Mouse (Mus musculus): Measurements from ENCODE around the gene Rhd.

Gene Rhd

GRCm38 (mm10) chr4:134856056-134856455, 8.3 kb upstream of the Rhd start:
- DNase-seq (ENCODE audit: extremely low spot score, low read depth, low spot score): no peak

GRCm38 (mm10) chr4:134856501-134856900, 7.8 kb upstream of the Rhd start:
- DNase-seq (ENCODE audit: extremely low spot score, low read depth, low spot score): no peak

GRCm38 (mm10) chr4:134858494-134858893, 5.8 kb upstream of the Rhd start:
- no peak for DNase-seq (ENCODE audit: extremely low spot score, low read depth, low spot score)

GRCm38 (mm10) chr4:134861884-134862283, 2.5 kb upstream of the Rhd start:
- no peak for DNase-seq (ENCODE audit: extremely low spot score, low read depth, low spot score)

GRCm38 (mm10) chr4:134862996-134863395, 1.3 kb upstream of the Rhd start:
- no peak for DNase-seq (ENCODE audit: extremely low spot score, low read depth, low spot score)

GRCm38 (mm10) chr4:134865340-134865739, 1.0 kb downstream of the Rhd start:
- DNase-seq (ENCODE audit: extremely low spot score, low read depth, low spot score): no peak

- no peak for DNase-seq (ENCODE audit: extremely low spot score, low read depth, low spot score)
These were observed 1.5 kb downstream of the Rhd start for GRCm38 (mm10) chr4:134865789-134866188.

- DNase-seq (ENCODE audit: extremely low spot score, low read depth, low spot score): no peak
These were observed 2.9 kb downstream of the Rhd start for GRCm38 (mm10) chr4:134867213-134867612.

- DNase-seq (ENCODE audit: extremely low spot score, low read depth, low spot score): no peak
These were observed 3.3 kb downstream of the Rhd start for GRCm38 (mm10) chr4:134867661-134868060.

GRCm38 (mm10) chr4:134868065-134868464, 3.7 kb downstream of the Rhd start:
- DNase-seq (ENCODE audit: extremely low spot score, low read depth, low spot score): no peak

- no peak for DNase-seq (ENCODE audit: extremely low spot score, low read depth, low spot score)
These were observed 4.2 kb downstream of the Rhd start for GRCm38 (mm10) chr4:134868490-134868889.

- no peak for DNase-seq (ENCODE audit: extremely low spot score, low read depth, low spot score)
These were observed 4.9 kb downstream of the Rhd start for GRCm38 (mm10) chr4:134869068-134869730.

- no peak for DNase-seq (ENCODE audit: extremely low spot score, low read depth, low spot score)
These were observed 5.6 kb downstream of the Rhd start for GRCm38 (mm10) chr4:134869815-134870375.

GRCm38 (mm10) chr4:134871477-134871876, 7.1 kb downstream of the Rhd start:
- no peak for DNase-seq (ENCODE audit: extremely low spot score, low read depth, low spot score)

GRCm38 (mm10) chr4:134871950-134872349, 7.6 kb downstream of the Rhd start:
- DNase-seq (ENCODE audit: extremely low spot score, low read depth, low spot score): no peak

GRCm38 (mm10) chr4:134876171-134876570, 11.8 kb downstream of the Rhd start:
- no peak for DNase-seq (ENCODE audit: extremely low spot score, low read depth, low spot score)

GRCm38 (mm10) chr4:134879410-134879981, 15.2 kb downstream of the Rhd start:
- DNase-seq (ENCODE audit: extremely low spot score, low read depth, low spot score): no peak

- DNase-seq (ENCODE audit: extremely low spot score, low read depth, low spot score): no peak
These were observed 15.7 kb downstream of the Rhd start for GRCm38 (mm10) chr4:134880041-134880440.

- no peak for DNase-seq (ENCODE audit: extremely low spot score, low read depth, low spot score)
These were observed 18.9 kb downstream of the Rhd start for GRCm38 (mm10) chr4:134883266-134883665.

- no peak for DNase-seq (ENCODE audit: extremely low spot score, low read depth, low spot score)
These were observed 19.5 kb downstream of the Rhd start for GRCm38 (mm10) chr4:134883808-134884207.

- no peak for DNase-seq (ENCODE audit: extremely low spot score, low read depth, low spot score)
These were observed 20.0 kb downstream of the Rhd start for GRCm38 (mm10) chr4:134884364-134884763.

- no peak for DNase-seq (ENCODE audit: extremely low spot score, low read depth, low spot score)
These were observed 27.8 kb downstream of the Rhd start for GRCm38 (mm10) chr4:134892096-134892495.

GRCm38 (mm10) chr4:134897256-134897655, 32.9 kb downstream of the Rhd start:
- no peak for DNase-seq (ENCODE audit: extremely low spot score, low read depth, low spot score)
